Mouse (Mus musculus) kidney, adult 11 months (tissue): ENCODE results near the gene Fabp7.

Experiments
- DNase-seq: peaks from one replicate; pipeline ENCODE4 v3.0.0; 2022

Fabp7 gene

DNA sequence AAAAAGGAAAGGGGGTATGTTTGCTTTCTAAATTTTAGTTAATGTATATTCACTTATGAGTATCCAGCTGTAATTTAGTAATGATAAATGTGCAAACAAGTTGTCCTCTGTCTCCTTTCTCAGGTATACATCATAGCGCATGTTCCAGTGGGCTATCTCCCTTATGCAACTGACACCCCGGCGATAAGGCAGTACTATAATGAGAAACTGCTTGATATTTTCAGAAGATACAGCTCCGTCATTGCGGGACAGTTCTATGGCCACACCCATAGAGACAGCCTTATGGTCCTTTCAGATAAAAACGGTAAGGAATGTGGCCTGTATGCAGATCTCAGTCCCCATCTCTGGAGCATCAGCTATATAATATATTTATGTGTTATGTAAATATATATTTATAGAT, 23.1 kb downstream of the Fabp7 start:
- DNase-seq = no peak

DNA sequence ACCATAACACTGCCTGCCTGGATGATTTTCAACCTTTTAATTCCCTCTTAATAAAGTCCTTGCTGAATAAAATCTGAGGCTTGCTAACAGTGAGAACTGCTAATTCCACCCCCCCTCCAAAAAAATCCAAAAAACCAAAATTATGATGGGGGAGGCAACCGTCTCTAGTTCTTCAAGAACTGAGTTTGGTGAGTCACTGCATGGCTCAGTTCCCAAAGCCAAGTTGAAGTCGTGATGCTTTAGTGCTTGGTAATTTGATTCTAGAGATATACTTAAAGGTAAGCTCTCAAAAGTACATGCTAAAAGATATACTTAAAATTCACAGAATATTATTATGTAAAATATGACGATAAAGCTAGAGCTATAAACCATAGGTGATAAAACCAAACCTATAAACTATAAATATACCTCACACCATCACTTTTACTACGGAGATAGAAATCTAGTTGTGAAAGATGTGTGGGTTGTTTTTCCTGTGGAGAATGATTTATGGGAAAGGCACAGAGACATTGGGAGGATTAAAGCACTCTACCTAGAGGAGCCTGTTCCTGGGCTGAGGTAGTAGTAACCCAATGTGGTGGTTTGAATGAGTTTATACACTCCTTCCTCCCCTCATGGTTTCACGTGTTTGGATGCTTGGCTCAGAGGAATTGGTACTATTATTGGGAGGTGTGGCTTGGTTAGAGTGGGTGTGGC, 27.6 kb downstream of the Fabp7 start:
- DNase-seq = no peak

DNA sequence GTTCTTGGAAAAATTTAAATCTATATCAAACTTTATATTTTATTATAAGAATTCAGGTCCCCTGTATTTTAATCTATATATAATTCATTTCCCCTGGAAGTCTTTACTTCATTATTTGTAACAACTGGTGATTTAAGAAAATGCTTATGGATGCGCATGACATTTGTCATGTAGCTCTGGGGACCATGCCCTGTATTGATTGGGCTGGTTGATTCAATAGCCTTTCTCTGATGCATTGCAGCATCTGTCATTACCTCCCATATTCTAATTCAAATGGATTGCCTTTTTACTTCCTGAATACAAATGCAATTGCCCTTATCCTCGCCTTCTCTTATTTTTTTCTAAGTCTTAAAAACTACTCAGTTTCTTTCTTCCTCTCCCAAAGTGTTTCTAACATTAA, 29.6 kb downstream of the Fabp7 start:
- no peak for DNase-seq

DNA sequence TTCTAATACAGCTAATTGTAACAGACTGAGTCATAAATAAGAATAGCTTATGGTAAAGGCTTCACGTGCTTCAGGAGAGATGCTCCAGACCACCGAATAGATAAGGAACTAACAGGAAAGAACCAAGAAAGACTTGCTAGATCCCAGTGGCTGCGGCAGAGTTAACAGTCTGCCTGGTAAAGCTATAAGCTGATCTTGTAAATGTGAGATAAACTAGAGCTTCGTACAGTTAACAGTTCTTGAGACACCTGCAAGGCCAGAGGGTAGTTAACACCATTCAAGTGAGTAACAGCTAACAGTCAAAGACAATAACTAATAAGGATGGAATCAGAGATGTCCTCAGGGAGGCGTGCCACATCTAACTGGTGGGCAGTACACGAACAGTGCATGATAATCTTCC, 31.2 kb downstream of the Fabp7 start:
- no peak for DNase-seq

DNA sequence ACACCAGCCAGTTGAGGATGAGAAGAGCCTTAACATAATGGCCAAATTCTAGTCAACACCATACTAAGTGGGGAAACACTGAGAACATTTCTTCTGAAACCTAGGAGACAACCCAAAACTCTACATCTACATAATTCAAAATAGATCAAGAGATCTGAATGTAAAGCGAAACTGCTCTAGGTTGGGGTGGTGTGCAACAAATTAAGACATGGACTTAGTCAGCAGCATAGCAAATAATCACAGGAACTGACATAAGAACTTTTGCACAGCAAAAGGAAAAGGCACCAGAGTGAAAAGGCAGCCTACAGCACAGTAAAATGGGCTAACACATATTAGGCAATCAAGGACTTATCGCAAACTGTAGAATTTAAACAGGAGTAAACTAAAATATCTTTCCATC, 34.5 kb downstream of the Fabp7 start:
- no peak for DNase-seq

DNA sequence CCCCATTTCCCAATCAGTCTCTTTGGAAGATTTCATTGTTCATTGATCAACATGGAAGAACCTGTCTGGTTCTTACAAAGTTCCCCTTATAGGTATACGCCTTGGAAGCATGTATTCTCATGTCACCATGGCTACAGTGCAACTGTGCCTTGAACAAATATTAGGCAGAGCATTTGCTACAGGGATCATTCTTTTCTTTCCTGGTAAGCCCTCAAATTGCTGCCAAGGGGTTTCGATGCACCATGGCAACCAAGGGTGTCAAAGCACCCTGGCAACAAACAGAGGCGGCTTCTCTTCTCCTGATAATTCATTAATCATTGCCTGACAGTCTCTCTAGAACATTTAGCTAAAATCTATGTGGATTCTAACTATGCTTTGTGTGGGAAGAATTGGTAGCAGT, 37.8 kb downstream of the Fabp7 start:
- DNase-seq = no peak

DNA sequence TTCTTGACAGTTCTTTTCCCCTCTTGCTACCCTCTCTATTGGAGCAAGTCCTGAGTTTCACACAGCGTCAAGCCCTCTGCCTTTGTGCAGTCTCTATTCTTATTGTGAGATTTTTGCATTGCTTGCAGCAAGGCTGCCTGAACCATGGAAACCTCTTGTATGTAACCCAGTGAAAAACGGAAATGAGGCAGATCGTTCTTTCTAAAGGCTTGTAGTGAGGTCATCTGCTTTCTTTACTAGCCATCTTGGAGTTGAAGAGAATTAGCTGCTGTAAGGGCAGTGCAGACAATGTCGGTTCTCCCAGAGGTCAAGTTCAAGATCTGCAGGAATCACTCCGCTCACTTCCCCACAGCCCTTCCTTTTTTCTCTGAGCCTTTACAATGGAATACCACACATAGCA, 44.0 kb downstream of the Fabp7 start:
- no peak for DNase-seq

DNA sequence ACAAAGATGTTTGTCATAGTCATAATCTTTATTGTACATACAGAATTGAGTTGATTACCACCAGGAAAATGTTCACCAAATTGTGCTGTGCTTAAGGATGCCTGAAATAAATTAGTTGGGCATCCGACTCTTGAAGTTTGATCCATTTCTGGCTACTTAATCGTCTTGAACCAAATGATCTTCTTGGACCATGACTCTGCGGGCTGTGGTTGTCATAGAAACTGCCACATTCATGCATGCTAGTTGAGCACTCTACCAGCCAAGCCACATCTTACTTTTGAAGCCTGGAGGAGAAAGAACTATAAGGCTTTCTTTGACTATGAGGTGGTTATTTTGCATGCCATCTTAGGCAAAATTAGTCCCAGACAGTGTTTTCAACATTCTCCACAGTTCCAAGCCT, 44.9 kb downstream of the Fabp7 start:
- no peak for DNase-seq

DNA sequence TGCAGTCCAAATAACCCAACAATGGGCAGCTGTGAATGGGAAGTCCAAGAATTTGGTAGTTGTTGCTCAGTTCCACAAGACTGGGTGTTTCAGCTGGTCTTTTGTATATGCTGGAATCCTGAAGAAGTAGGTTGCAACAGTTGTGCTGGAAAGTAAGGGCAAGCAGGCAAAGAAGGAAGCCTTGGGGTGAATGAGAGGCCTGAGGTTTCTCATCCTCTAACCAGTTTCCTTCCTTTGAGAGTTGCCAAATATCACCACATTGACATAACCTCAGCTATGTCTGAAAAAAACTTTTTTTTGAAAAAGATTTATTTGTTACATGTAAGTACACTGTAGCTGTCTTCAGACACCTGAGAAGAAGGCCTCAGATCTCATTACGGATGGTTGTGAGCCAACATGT, 50.4 kb downstream of the Fabp7 start:
- no peak for DNase-seq

DNA sequence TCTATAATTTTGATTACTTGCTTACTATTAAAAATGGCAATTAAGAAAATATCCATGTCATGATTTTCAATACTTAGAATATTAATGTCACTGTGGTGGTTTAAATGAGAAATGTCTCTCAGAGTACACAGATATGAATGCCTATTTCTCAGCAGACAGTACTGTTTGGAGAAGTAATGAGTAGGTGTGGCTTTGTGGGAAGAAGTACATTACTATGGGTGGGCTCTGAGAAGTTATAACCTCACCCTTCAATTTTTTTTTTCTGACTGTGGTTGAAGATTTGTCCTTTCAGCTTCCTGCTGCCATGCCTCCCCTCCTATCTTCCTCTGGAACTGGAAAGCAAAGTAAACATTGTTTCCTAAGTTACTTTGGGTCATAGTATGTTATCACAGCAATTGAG, 51.3 kb downstream of the Fabp7 start:
- DNase-seq = no peak
